Mouse (Mus musculus) natural killer cell, adult 2 months (primary cell): ENCODE measurements at regions not wholly inside any gene's neighbourhood (a gene's known extent, or its start where the extent isn't known, plus 50 kb on each side); places are given as distances from the start of the nearest gene placed in this dataset.
"Not testable (repeated sequence)": the region's sequence is repeated elsewhere in the genome, so short reads cannot be mapped to it uniquely, and the experiment has no call there.

ENCODE experiments used
- DNase-seq, 2 experiments: peaks; one replicate each; pipeline ENCODE4 v3.0.0; 2022; ENCODE audit warnings: low spot score in 2 of 2

- no peak for DNase-seq
These were observed 53.2 kb upstream of the Dazl start for GRCm38 (mm10) chr17:50346451-50347192.

DNA sequence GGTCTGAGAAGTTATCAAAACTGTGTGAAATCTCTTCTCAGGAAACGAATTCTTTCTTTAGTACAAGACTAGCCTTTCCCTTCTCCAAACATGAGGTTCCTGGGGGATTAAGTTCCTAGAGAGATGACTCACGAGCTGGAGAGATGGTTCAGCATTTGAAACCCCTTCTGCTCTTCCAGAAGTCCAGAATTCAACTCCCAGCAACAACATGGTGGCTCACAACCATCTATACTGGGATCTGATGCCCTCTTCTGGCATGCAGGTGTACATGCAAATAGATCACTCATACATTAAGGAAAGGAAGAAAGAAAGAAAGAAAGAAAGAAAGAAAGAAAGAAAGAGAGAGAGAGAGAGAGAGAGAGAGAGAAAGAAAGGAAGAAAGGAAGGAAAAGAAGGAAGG is 60.4 kb upstream of the Dazl start:
- not testable (repeated sequence) for DNase-seq

DNA sequence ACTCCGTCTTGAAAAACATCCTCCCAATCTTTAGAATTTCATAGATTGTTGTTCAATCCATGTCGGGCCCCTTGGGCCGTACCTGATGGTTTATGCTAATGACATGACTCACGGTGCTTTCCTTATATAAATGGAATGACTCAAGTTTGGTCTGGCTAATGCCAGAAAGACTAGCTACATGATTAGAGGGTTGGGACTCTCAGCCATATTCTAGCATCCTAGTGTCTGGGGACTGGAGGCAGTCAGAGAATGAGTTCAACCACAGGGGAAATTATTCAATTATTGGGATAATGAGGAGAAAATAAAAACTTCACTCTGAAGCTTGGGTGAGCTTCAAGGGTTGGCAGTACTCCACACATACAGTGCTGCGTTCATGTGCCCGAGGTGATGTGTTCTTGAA is 60.9 kb upstream of the Dazl start:
- no peak for DNase-seq

GRCm38 (mm10) chr17:50361657-50362233 is 68.3 kb upstream of the Dazl start:
- no peak for DNase-seq

GRCm38 (mm10) chr17:50365396-50365795 is 72.0 kb upstream of the Dazl start:
- no peak for DNase-seq

DNA sequence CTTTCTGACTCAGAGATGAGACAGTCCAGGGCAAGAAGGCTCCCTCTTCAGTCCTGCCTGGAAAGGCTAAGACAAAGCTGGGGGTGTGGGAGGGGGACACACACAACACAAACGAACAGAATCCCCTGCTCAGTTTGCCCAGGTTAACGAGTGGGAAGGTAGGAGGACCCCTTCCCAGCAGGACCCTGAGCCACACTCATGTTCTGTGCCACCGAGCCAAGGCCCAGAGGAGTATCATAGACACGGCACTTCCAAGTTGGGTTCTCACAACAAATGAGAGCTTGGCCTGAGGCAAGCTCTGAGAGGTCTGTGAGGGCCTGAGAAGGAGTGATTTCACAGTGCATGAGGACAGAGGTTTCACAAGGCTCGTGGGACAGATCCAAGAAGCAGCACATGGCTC is 72.7 kb upstream of the Dazl start:
- no peak for DNase-seq

- no peak for DNase-seq
These were observed 75.9 kb upstream of the Dazl start for GRCm38 (mm10) chr17:50369216-50369875.

DNA sequence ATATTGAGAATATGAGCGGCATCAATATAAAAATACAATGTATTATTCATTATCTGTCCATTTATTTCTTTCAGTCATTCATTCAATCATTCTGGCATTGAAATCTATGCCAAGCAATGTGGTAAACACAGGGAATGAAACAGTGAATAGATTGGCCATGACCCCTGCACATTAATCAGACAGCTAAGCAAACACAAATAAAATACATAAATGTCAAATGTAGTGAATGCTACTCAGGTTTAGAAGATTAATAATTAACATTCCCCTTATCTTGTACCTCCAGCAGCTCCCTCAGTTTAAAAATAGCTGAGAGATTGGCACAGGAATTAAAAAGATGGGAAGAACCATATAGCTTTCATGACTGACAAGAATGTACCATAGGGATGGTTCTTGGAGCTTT is 77.0 kb upstream of the Dazl start:
- no peak for DNase-seq

GRCm38 (mm10) chr17:50373496-50374141 is 80.2 kb upstream of the Dazl start:
- DNase-seq = no peak

DNA sequence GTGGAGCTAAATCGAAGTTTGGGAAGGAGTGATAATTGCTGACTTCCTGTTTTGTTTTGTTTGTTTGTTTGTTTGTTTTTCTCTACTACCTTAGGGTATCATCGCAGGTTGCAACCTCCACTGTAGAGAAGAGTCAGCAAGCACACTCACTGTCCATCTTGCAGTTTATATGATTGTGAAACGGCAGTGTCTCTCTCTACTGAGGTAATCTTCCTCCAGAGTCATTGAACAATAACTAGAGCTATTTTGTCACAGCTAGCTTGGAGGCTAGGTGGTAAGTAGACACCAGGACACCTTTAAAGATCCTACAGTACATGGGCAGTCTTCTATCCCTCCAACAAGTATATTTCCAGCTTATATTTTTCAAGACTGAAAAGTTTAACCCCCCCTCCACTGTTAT is 82.0 kb upstream of the Dazl start:
- DNase-seq = no peak

GRCm38 (mm10) chr17:50376708-50377107 is 83.3 kb upstream of the Dazl start:
- no peak for DNase-seq

- DNase-seq = no peak
These were observed 84.8 kb upstream of the Dazl start for GRCm38 (mm10) chr17:50378141-50378727.

DNA sequence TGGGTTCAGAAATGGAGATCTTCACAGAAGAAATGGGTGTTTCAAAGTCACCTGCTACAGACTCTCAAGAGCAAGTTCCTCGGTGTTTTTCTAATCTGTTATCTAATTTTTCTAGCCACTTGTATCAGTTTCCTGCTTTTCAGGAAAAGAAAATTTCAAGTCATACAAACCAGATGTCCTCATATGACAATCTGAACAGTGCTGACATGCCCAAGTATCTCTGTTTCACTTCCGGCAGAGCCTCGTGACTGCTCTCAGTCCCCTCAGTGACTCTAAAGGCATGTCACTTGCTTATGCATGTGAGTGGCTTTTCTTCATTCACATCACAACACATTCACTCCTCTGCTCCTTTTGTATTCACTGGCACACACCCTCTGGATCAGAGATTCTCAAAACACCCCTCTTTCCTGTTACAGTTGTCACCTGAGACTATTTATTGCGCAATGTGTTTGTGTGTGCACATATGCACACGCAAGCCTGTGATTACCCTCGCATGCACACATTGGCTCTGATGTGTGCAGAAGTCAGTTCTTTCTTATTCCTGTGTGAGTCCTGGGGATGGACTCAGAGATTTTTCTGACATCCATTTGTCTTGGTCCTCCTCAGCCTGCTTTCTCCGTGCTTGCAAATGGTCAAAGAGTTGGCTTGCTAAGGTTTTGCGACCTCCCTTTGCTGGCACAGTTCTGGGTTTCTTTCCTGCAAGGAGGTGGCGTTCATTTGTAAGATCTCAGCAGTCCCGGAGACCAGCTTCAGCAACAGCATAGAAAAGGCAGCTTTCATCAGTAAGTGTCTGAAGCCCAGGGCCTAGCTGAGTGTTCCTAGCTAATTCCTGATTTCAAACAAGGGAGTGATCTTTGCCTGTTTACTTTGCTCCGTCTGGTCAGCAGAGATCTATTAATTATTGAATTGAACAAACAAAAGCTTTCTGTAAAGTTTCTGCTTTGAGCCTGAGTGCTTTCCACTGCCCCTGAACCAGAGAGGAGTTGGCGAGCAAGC is 95.6 kb upstream of the Dazl start:
- DNase-seq = peak in 1 of 2 experiments; percentile 17

GRCm38 (mm10) chr17:50390151-50390550 is 96.7 kb upstream of the Dazl start:
- DNase-seq = no peak

DNA sequence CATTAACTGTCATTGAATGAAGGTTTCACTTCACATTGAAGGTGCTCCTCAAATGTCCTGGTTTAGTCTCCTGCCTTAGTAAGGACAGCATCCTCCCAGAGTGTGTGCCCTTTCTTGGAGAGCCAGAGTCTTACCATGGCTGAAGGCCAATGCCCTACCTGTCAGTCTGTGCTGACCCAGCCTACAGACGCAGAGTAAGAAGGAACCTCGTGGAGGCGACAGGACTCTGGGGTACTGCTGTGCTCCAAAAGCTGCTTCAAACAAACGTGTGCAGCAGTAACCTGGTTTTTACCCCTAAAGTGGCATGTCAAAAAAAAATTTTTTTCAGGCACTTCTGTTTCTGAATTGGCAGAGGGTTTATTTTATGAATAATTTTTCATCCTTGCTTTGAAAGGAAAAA is 97.8 kb upstream of the Dazl start:
- DNase-seq = no peak

DNA sequence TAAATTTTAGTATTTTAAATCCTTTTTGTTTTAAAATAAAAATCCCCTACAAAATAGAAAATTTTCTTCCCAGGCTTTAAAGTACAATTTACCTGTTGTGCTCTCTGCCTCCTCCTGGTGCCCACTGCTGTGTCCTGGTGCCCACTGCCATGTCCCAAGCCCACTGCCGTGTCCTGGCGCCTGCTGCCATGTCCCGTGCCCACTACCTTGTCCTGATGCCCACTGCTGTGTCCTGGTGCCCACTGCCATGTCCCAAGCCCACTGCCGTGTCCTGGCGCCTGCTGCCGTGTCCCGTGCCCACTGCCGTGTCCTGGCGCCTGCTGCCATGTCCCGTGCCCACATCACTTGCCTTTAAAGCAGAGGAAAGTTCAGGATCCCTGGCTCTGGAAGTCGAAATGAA is 98.6 kb upstream of the Dazl start:
- no peak for DNase-seq

GRCm38 (mm10) chr17:50392428-50392827 is 99.0 kb upstream of the Dazl start:
- DNase-seq = no peak

DNA sequence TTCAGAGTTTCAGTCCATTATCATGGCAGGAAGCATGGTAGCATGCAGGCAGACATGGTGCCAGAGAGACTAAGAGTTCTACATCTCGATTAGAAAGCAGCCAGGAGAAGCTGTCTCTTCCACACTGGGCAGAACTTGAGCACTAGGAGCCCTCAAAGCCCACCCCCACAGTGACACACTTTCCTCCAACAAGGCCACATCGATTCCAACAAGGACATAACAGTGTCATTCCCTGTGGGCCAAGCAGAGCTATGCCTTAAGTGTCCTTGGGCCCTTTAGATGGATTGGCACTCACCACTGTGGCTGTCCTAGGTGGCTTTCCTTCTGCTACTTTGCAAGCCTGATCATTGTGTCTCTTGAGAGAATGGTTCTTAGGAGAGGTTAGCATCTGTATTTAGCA is 99.5 kb upstream of the Dazl start:
- DNase-seq = no peak

GRCm38 (mm10) chr17:50393698-50394097 is 100.3 kb upstream of the Dazl start:
- DNase-seq = no peak

DNA sequence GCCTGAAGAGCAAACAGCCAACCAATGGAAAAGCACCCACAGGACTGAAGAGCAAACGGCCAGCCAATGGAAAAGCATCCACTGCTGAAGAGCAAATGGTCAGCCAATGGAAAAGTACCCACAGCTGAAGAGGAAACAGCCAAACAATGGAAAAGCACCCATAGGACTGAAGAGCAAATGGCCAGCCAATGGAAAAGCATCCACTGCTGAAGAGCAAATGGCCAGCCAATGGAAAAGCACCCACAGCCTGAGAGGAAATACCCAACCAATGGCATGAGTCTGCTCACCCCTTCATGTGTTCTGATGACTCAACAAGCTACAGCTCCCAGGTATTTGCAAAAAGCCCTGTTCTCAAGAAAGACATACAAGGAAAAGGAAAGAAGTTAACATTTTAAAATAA is 101.4 kb upstream of the Dazl start:
- no peak for DNase-seq

- no peak for DNase-seq
These were observed 102.2 kb upstream of the Dazl start for GRCm38 (mm10) chr17:50395669-50396068.
